Mouse (Mus musculus): ENCODE data around the gene Cdyl2. TPM values are rescaled to one million over a fixed set of nuclear protein-coding genes. Genes with fewer than 3 reads are reported as not detected.

Gene Cdyl2
- polyA plus RNA-seq, 1 experiment from 2014 or later = 7.7 TPM

DNA sequence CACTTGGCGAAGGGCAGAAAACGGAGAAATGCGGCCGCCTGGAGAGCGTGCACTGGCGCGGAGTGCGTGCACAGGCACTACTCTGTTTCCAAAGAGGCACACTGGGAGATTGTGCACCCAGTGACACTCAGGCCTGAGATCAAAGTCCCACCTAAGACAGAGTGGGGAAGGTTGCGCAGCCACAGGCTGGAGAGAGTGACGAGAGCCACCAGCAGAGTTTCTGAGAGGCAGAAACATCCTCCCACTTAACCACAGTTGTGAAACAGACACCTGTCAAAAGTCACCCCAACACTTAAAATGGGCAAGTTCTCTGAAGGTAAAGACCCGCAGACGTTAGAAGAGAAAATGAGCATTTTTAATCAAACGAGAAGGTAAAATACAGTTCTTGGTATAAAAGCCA, 97.5 kb downstream of the Cdyl2 start:
- no peak for DNase-seq (ENCODE audit: low spot score)
- no peaks in the 10 kb centered on the region for H3K27me3 ChIP-seq (replicated peaks; ENCODE audit: low read depth, poor library complexity, severe bottlenecking)
- 93% methylated on average over 13 of the region's 13 CpGs for WGBS
- H3K4me3 ChIP-seq = no peak overlapping the region
- H3K27ac ChIP-seq (replicated peaks) = no peak overlapping the region
- no peaks in the 10 kb centered on the region for H3K9me3 ChIP-seq
- no peaks in the 10 kb centered on the region for H3K36me3 ChIP-seq (replicated peaks)
- H3K4me1 ChIP-seq = no peaks in the 10 kb centered on the region

DNA sequence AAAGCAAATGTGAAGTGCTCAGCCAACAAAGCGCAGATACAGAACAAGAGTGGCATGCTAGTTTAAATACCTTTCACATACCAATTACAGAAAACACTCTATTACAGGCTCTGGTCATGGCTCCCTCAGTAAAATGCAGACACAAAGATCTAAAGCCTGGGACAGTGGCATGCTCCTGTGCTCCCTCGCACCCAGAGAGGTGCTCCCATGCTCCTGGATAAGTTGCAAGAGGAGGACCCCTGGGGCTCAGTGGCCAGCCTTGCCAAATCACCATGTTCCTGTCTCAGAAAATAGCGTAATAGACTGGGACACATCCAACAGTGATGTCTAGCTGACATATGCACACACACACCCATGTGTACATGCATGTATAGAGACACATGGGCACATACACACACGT, 98.4 kb downstream of the Cdyl2 start:
- H3K27ac ChIP-seq (replicated peaks) = no peak overlapping the region
- DNase-seq (ENCODE audit: low spot score) = no peak
- 90% methylated on average over 4 of the region's 4 CpGs for WGBS
- no peak overlapping the region for H3K4me3 ChIP-seq
- no peaks in the 10 kb centered on the region for H3K36me3 ChIP-seq (replicated peaks)
- H3K9me3 ChIP-seq = no peaks in the 10 kb centered on the region
- H3K4me1 ChIP-seq = no peaks in the 10 kb centered on the region
- no peaks in the 10 kb centered on the region for H3K27me3 ChIP-seq (replicated peaks; ENCODE audit: low read depth, poor library complexity, severe bottlenecking)

DNA sequence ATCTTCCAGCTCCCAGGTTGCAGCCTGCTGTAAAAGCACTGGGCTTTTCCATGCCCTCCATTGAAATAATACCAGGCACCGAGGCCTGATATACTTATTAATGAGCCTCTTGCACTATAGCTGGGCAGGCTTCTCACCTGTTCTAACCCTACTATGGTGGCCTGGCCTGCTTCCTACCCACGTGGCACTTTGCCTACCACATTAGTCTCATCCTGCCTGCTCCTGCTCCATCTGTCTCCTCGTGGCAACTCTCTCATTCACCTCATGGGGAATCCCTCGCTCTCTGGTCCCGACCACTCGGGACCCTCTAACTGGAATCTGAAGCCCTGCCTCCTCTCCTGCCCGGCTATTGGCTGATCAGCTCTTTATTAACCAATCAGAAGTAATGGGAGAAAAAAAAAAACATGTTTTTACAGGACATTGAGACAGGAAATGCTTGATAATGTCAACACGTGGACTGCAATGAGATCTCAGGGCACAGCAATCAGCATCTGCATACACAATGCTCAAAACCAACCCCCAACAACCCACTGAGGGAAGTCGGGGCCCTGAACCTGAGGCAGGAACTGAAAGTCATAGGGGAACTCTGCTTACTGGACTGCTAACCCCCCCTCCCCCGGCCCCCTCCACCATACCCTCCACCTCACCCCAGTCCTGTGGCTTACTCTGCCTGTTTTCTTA, 99.2 kb downstream of the Cdyl2 start:
- Histone ChIP-seq H3K36me3 (replicated peaks) (no peaks in the 10 kb centered on the region), H3K4me1 (no peaks in the 10 kb centered on the region), H3K4me3 (no peak overlapping the region), H3K9me3 (no peaks in the 10 kb centered on the region), H3K27ac (replicated peaks) (no peak overlapping the region), H3K27me3 (replicated peaks; ENCODE audit: low read depth, poor library complexity, severe bottlenecking) (no peaks in the 10 kb centered on the region)
- WGBS = 76% methylated on average over 10 of the region's 10 CpGs
- DNase-seq (ENCODE audit: low spot score) = no peak

DNA sequence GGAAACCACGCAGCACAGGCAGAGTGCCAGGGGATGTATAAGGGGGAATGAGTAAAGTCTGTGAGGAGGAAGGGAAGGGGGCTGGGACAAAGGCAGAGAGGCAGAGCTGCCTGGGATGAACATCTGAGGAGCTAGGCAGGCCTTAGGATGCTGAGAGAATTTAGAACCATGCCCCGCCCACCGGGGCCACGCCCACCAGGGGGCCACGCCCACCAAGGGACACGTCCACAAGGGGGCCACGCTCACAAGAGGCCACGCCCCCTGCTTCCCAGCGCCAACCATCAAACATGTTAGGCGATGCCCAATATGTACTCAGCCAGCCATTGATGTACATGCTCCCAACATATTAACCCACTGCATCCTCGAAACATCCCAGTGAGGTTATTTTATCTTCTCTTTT, 102.7 kb downstream of the Cdyl2 start:
- Histone ChIP-seq H3K4me3 (no peak overlapping the region), H3K27ac (replicated peaks) (no peak overlapping the region), H3K9me3 (no peaks in the 10 kb centered on the region), H3K27me3 (replicated peaks; ENCODE audit: low read depth, poor library complexity, severe bottlenecking) (no peaks in the 10 kb centered on the region), H3K36me3 (replicated peaks) (no peaks in the 10 kb centered on the region), H3K4me1 (no peaks in the 10 kb centered on the region)
- WGBS = 40% methylated on average over 11 of the region's 11 CpGs
- no peak for DNase-seq (ENCODE audit: low spot score)

DNA sequence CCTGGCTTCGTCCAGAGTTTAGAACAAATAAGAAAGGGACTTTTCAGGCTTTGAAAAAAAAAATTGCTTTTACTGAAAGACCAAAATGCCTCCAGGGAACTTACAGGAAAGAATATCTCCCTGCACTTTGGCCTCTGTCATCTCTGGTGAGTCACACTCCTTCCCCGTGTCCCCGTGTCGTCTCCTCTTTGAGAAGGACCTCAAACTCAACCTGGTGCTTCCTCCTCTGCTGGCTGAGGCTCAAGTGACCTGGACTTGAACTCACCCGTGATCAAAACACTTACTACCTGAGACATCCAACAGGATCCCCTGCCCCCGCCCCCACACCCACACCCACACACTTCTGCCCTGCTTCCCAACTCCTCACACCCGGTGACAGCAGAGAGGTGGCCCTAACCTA, 103.8 kb downstream of the Cdyl2 start:
- WGBS = 77% methylated on average over 7 of the region's 7 CpGs
- Histone ChIP-seq H3K27me3 (replicated peaks; ENCODE audit: low read depth, poor library complexity, severe bottlenecking) (no peaks in the 10 kb centered on the region), H3K4me3 (no peak overlapping the region), H3K36me3 (replicated peaks) (no peaks in the 10 kb centered on the region; the same call in 1 of the 2 replicates), H3K9me3 (no peaks in the 10 kb centered on the region), H3K27ac (replicated peaks) (no peak overlapping the region), H3K4me1 (no peaks in the 10 kb centered on the region)
- DNase-seq (ENCODE audit: low spot score) = no peak

DNA sequence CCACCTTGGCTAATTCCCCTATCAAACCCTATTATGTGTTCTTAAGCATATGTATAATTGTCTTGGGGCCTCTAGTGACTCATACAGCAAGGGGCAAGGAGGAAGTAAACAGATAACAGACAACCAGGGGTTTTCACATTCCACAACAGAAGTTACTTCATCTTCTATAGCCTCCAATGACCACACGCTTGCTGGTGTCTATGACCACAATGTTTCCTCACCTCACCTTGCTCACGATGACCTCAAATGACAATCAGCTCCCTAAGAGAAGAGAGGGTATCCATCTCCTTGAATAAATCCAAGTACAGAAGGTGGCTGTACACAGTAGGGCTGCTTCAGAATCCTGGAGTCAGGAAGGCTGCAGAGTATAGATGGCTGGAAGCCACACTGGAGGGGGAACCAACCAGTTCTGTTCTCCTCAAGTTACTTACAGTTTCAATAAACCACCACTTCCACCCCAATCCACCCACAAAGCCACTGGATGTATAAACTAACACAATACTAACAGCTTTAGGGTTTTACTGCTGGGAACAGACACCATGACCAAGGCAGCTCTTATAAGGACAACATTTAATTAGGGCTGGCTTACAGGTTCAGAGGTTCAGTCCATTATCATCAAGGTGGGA, 104.8 kb downstream of the Cdyl2 start:
- Histone ChIP-seq H3K27ac (replicated peaks) (no peak overlapping the region), H3K9me3 (no peaks in the 10 kb centered on the region), H3K36me3 (replicated peaks) (no peaks in the 10 kb centered on the region; the same call in 1 of the 2 replicates), H3K4me1 (no peaks in the 10 kb centered on the region), H3K27me3 (replicated peaks; ENCODE audit: low read depth, poor library complexity, severe bottlenecking) (no peaks in the 10 kb centered on the region), H3K4me3 (no peak overlapping the region)
- DNase-seq (ENCODE audit: low spot score) = no peak
- WGBS = 88% methylated on average over 2 of the region's 2 CpGs

DNA sequence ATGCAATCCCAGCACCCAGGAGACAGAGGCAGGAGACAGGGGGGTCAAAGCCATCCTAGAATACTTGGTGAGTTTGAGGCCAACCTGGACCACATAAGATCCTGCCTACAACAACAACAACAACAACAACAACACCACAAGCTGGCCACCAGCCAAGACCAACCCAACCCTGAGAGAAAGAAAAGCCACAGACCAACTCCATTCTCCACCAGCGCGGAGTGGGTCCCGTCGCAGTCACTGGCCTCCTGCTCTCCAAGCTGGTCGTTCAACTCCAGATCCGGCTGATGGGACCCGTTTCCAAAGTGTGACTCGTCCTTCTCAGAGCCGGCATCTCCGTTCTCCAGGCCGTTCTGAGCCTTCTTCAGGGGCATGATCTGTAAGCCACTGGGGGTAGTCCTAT, 109.2 kb downstream of the Cdyl2 start:
- no peaks in the 10 kb centered on the region; the same call in 1 of the 2 replicates for H3K36me3 ChIP-seq (replicated peaks)
- no peaks in the 10 kb centered on the region for H3K27me3 ChIP-seq (replicated peaks; ENCODE audit: low read depth, poor library complexity, severe bottlenecking)
- H3K4me3 ChIP-seq = no peak overlapping the region
- no peak overlapping the region for H3K27ac ChIP-seq (replicated peaks)
- no peaks in the 10 kb centered on the region for H3K9me3 ChIP-seq
- H3K4me1 ChIP-seq = peaks cover 16% of the 10 kb centered on the region
- 97% methylated on average over 11 of the region's 11 CpGs for WGBS
- DNase-seq (ENCODE audit: low spot score) = no peak

DNA sequence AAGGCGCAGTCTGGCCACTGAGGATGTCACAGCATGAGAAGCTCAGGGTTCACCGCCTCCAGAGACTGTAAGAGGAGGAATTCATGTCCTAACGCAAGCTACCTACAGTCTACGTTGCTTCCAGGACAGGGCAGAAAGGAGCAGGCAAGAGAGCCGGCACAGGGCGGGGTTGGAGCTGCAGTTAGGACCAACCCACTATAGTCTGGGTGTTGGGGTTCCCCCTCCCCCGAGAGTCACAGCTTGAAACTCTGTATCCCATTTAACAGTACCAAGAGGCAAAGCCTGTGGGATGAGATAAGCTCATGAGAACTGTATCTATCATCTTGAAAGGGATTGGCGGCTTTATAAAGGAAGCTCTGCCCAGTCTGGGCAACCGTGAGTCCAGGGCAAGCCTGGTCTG, 110.5 kb downstream of the Cdyl2 start:
- no peak for DNase-seq (ENCODE audit: low spot score)
- H3K27me3 ChIP-seq (replicated peaks; ENCODE audit: low read depth, poor library complexity, severe bottlenecking) = no peaks in the 10 kb centered on the region

DNA sequence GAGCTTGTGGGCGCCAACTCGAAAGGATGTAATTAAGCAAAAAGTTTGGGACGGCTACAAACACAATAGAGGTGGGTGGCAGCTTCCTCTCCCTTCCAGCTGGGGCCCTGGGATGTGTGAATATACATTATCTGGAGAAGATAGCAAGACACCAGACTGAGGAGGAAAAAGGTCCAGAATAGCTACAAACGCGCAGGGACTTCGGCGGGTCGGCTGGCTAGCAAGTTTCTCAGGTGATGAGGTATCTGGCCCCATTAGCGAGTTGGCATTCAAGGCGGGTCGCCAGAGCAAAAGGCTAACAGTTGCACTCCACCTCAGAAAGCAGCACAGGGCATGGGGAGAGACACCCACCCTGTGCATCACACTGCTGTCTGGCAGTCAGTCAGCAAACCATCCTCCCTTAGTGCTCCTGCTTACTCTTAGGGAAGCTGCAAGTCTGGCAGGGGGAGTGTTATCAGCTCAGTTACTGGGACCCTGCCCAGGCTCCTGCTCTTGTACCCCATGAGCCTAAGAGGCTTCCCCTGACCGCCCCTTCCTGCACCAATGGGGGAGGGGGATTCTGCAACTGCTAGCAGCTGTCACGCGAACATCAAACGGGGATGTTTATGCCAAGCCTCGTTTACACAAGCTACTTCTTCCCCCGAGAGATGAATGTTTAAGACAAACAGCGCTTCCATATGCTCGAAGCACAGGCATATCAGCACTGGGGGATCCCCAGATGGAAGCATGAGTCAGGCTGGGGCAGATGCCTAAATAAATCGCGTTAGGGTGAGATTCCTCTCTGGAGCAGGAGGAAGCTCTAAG, 111.4 kb downstream of the Cdyl2 start:
- 70% methylated on average over 21 of the region's 21 CpGs for WGBS
- Histone ChIP-seq H3K36me3 (replicated peaks) (no peaks in the 10 kb centered on the region; the same call in 1 of the 2 replicates), H3K27ac (replicated peaks) (no peak overlapping the region), H3K4me3 (no peak overlapping the region), H3K9me3 (no peaks in the 10 kb centered on the region), H3K27me3 (replicated peaks; ENCODE audit: low read depth, poor library complexity, severe bottlenecking) (no peaks in the 10 kb centered on the region), H3K4me1 (peaks cover 16% of the 10 kb centered on the region)
- DNase-seq (ENCODE audit: low spot score) = no peak

More for the DNA sequence above, 110.5 kb downstream of the Cdyl2 start:
- H3K9me3 ChIP-seq = no peaks in the 10 kb centered on the region
- H3K4me1 ChIP-seq = peaks cover 16% of the 10 kb centered on the region
- 82% methylated on average over 9 of the region's 9 CpGs for WGBS
- H3K27ac ChIP-seq (replicated peaks) = no peak overlapping the region
- no peak overlapping the region for H3K4me3 ChIP-seq
- no peaks in the 10 kb centered on the region; the same call in 1 of the 2 replicates for H3K36me3 ChIP-seq (replicated peaks)

DNA sequence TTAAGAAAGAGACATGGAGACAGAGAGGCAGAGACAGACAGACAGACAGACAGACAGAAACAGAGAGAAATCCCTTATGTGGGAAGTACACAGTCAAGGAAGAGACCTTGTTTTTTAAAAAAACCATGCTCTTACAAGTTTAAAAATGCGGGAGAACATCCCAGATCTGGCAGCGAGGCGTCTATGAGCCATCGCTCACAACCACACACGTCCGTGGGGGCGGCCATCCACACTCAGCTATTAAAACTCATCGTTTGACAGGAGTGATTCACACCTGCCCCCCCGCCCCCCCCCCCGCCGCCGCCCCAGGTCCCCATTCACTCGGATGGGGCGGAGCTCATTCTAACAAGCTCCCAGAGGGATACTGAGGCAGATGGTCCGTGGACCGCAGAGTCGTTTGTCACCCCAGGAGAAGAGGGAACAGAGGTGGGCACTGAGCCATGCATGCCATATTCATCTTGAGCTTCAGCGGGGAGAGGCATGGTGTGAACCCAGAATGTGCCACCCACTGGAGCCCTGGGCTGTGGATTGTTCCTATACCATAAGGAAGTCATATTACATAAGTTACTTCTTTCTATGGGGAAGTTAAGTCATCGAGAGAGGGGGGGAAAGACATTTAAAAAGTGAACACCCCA, 113.0 kb downstream of the Cdyl2 start:
- no peak for DNase-seq (ENCODE audit: low spot score)
- 89% methylated on average over 19 of the region's 19 CpGs for WGBS
- Histone ChIP-seq H3K4me3 (no peak overlapping the region), H3K27ac (replicated peaks) (no peak overlapping the region), H3K4me1 (peaks cover 16% of the 10 kb centered on the region), H3K27me3 (replicated peaks; ENCODE audit: low read depth, poor library complexity, severe bottlenecking) (no peaks in the 10 kb centered on the region), H3K36me3 (replicated peaks) (no peaks in the 10 kb centered on the region; the same call in 1 of the 2 replicates), H3K9me3 (no peaks in the 10 kb centered on the region)

DNA sequence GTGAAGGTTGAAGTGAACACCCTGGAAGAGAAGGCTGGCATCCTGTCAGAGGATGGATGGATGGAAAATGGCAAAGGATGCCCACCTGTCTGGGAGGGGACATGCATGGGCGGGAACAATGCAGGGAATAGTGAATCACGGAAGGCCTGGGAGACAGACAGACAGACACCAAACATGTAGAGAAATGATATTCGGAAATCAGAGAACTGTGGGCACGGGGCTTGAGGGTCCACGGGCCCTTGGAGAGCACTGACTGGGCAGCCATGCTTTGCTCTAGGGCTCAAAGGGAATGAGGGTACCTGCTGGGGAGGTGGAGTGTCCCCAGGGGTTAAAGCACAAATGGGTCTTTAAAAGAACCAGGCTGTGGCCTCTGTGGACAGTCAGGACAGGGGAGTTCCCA, 113.6 kb downstream of the Cdyl2 start:
- no peaks in the 10 kb centered on the region for H3K27me3 ChIP-seq (replicated peaks; ENCODE audit: low read depth, poor library complexity, severe bottlenecking)
- H3K36me3 ChIP-seq (replicated peaks) = no peaks in the 10 kb centered on the region; the same call in 1 of the 2 replicates
- peaks cover 16% of the 10 kb centered on the region for H3K4me1 ChIP-seq
- no peak for DNase-seq (ENCODE audit: low spot score)
- H3K9me3 ChIP-seq = no peaks in the 10 kb centered on the region
- 89% methylated on average over 5 of the region's 5 CpGs for WGBS
- H3K27ac ChIP-seq (replicated peaks) = no peak overlapping the region
- no peak overlapping the region for H3K4me3 ChIP-seq

DNA sequence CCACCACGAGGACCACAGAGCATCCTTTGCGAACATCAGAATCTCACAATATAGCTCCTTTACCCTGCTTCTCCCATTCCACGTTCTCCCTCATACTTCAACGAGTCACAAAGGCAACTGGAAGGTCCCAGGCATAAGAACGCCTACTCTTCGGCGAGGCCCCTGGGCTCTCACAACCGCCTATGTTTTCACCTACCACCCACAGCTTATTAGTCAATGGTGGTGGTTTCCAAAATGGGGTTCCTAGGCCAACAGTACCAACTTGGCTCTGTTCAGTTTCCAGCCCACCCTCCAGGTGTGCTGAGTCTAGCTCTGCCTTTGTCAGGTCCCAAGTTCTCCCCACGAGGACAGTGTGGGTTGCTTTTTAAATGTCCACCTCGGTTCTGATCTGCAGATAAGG, 114.0 kb downstream of the Cdyl2 start:
- H3K9me3 ChIP-seq = no peaks in the 10 kb centered on the region
- no peaks in the 10 kb centered on the region for H3K27me3 ChIP-seq (replicated peaks; ENCODE audit: low read depth, poor library complexity, severe bottlenecking)
- H3K27ac ChIP-seq (replicated peaks) = no peak overlapping the region
- H3K36me3 ChIP-seq (replicated peaks) = no peaks in the 10 kb centered on the region; the same call in 1 of the 2 replicates
- DNase-seq (ENCODE audit: low spot score) = no peak
- no peak overlapping the region for H3K4me3 ChIP-seq
- H3K4me1 ChIP-seq = peaks cover 16% of the 10 kb centered on the region
- 91% methylated on average over 10 of the region's 10 CpGs for WGBS
